Mouse (Mus musculus) lung, adult 2 months (tissue): ENCODE measurements at regions not wholly inside any gene's neighbourhood (a gene's known extent, or its start where the extent isn't known, plus 50 kb on each side); places are given as distances from the start of the nearest gene placed in this dataset.

ENCODE experiments used
- CTCF ChIP-seq: fragments of 200-500 bp; IDR thresholded peaks from 2 replicates; pipeline ENCODE4 v1.5.1; 2011; ENCODE audit warnings: mild to moderate bottlenecking, low read length, control low read depth; ENCODE audit not compliant: insufficient read depth
- POLR2A ChIP-seq: fragments of 200-500 bp; IDR thresholded peaks from 2 replicates; pipeline ENCODE4 v1.6.1; 2011; ENCODE audit warnings: low read depth, mild to moderate bottlenecking, control low read depth, low read length, borderline replicate concordance; ENCODE audit errors: extremely low read depth

DNA sequence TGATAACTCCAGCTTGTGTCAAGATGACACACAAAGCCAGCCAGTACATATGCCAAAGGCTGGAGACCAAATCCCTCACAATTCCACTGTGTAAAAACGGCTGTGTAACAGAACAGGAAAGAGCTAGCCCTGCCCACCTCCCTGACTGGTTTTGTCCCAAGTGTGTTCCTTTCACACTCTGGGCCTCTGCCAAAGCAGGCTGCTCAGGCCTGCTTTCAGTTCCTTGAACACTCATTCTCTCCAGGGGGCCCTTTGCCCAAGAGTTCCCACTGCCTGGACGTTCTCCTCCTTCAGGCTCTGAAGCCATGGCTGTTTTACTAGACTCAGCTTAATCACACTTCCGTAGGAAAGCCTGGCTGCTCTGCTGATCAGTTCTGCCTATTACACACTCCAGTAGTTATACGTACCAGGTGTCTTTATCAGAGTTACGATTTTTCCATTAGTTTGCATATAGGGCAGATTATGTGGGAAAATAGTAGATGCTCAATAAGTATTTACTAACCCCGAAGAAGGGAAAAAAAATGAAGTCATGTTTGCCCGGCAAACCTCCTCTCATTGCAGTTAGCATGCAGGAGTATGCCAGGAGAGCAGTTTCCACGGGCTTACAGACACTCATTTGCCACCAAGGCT, 144.5 kb upstream of the Smim15 start:
- no peak for TF ChIP-seq POLR2A
- no peak for TF ChIP-seq CTCF
